Mouse (Mus musculus) heart, embryonic 14.5 days (tissue): ENCODE results near the gene Adipor2. TPM values are rescaled to one million over a fixed set of nuclear protein-coding genes. Genes with fewer than 3 reads are reported as not detected.

Experiments used
- ATAC-seq: fragments of 200-750 bp; cut with Nextera tagmentation; 2 replicates; pipeline ENCODE4 v1.8.0; 2017; ENCODE audit warnings: low read depth, moderate TSS enrichment; ENCODE audit not compliant: insufficient number of reproducible peaks, insufficient read depth, low FRiP score
- H3K27ac ChIP-seq, 2 experiments: fragments of 200-500 bp in 1 of 2; fragments of 300-500 bp in 1 of 2; sonication (generic) in 1 of 2; replicated peaks in 1 of 2; 2 replicates each; pipeline ENCODE4 v1.5.1; 2012 to 2014; ENCODE audit warnings: low read depth in 2 of 2, low read length in 2 of 2, control low read depth in 1 of 2, mild to moderate bottlenecking in 1 of 2, mixed read lengths in 1 of 2; ENCODE audit not compliant: control insufficient read depth in 1 of 2, insufficient read depth in 1 of 2
- H3K27me3 ChIP-seq: fragments of 300-500 bp; sonication (generic); 2 replicates; pipeline ENCODE4 v1.6.1; 2014; ENCODE audit warnings: mild to moderate bottlenecking, low read length, control low read depth; ENCODE audit not compliant: control insufficient read depth, insufficient read depth
- H3K36me3 ChIP-seq: fragments of 300-500 bp; sonication (generic); 2 replicates; pipeline ENCODE4 v1.6.1; 2014; ENCODE audit warnings: mild to moderate bottlenecking, control low read depth, low read length, mixed read lengths; ENCODE audit not compliant: control insufficient read depth, insufficient read depth
- H3K4me1 ChIP-seq, 2 experiments: fragments of 200-500 bp in 1 of 2; fragments of 300-500 bp in 1 of 2; sonication (generic) in 1 of 2; 2 replicates each; pipeline ENCODE4 v1.6.1; 2012 to 2014; ENCODE audit warnings: low read length in 2 of 2, control low read depth in 1 of 2, mixed read lengths in 1 of 2; ENCODE audit not compliant: control insufficient read depth in 2 of 2, insufficient read depth in 2 of 2
- H3K4me2 ChIP-seq: fragments of 300-500 bp; sonication (generic); 2 replicates; pipeline ENCODE4 v1.6.1; 2014; ENCODE audit warnings: mild to moderate bottlenecking, low read length
- H3K4me3 ChIP-seq, 2 experiments: fragments of 200-500 bp in 1 of 2; fragments of 300-500 bp in 1 of 2; sonication (generic) in 1 of 2; 2 replicates each; pipeline ENCODE4 v1.5.1; 2012 to 2014; ENCODE audit warnings: low read length in 2 of 2, mild to moderate bottlenecking in 2 of 2, control low read depth in 1 of 2, low read depth in 1 of 2, moderate library complexity in 1 of 2; ENCODE audit not compliant: control insufficient read depth in 1 of 2, insufficient read depth in 1 of 2
- H3K9ac ChIP-seq: fragments of 300-500 bp; sonication (generic); 2 replicates; pipeline ENCODE4 v1.6.1; 2014; ENCODE audit warnings: mild to moderate bottlenecking, low read length
- H3K9me3 ChIP-seq: fragments of 300-500 bp; sonication (generic); 2 replicates; pipeline ENCODE4 v1.6.1; 2016; ENCODE audit warnings: low read length, control low read depth; ENCODE audit not compliant: control insufficient read depth
- WGBS: fragments of 180-500 bp; shearing (Covaris S2); extraction: QIAGEN DNeasy Blood & Tissue Kit; methylation state at CpG from one replicate; pipeline ENCODE4 v1.1.7; 2014; 5-methylcytosine and 5-hydroxymethylcytosine counted together
- polyA plus RNA-seq: library from polyadenylated mRNA; unstranded; fragments of >200 nt; fragmentation: Nextera tagmentation; extraction: Ambion mirVana; gene quantifications from 2 replicates; pipeline ENCODE4 v1.2.1, GENCODE M21; 2014

Adipor2 gene
- polyA plus RNA-seq, 1 experiment from 2014 or later, result 27.1 TPM

DNA sequence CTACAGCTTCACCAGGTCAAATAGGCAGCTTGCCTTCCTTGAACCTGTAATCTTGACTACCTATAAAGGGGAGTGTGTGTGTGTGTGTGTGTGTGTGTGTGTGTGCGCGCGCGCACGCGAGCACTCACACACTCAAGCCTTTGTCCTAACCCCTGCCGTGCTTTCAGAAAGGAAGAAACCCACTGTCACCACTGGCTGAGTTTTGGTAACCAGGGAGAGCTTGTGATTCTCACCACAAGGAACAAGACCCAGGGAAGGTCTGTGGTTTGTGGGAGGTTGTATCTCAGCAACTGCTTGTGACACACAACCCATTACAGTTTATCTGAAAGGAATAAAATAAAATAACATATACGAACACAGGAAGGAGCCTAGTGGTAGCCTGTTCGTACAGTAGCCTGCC, 8.9 kb downstream of the Adipor2 start:
- Histone ChIP-seq H3K27me3 (no peaks in the 10 kb centered on the region), H3K4me3 (no peak overlapping the region), H3K9ac (no peak overlapping the region), H3K4me1 (peaks cover 4 to 12% of the 10 kb centered on the region in 2 experiments; a peak in 1 of 4 replicates), H3K36me3 (no peaks in the 10 kb centered on the region), H3K27ac (no peak overlapping the region), H3K4me2 (no peak overlapping the region), H3K9me3 (no peaks in the 10 kb centered on the region)
- 72% methylated on average over 9 of the region's 9 CpGs for WGBS
- ATAC-seq, result no peak

DNA sequence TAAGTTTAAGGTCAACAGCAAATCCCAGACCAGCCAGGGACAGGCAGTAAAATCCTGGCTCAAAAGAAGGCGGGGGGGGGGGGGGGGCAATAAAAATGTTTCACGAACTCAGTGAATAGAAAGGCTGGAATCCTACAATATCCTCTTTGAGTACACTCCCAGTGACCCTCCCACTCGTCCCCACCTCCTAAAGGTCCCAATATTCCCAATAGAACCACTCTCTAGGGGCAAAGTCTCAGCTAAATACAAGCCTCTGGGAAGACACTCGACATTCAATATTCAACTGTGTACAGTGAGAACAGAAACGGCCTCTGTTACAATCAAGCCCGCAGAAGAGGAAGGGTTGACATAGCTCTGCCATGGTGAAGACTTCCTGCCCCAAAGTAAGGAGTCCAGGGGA, 9.7 kb downstream of the Adipor2 start:
- Histone ChIP-seq H3K36me3 (no peaks in the 10 kb centered on the region), H3K4me1 (peaks cover 4 to 12% of the 10 kb centered on the region in 2 experiments; a peak in 1 of 4 replicates), H3K9me3 (no peaks in the 10 kb centered on the region), H3K4me2 (no peak overlapping the region), H3K27me3 (no peaks in the 10 kb centered on the region), H3K4me3 (no peak overlapping the region), H3K27ac (no peak overlapping the region), H3K9ac (no peak overlapping the region)
- WGBS, result 70% methylated on average over 6 of the region's 6 CpGs
- ATAC-seq, result no peak

DNA sequence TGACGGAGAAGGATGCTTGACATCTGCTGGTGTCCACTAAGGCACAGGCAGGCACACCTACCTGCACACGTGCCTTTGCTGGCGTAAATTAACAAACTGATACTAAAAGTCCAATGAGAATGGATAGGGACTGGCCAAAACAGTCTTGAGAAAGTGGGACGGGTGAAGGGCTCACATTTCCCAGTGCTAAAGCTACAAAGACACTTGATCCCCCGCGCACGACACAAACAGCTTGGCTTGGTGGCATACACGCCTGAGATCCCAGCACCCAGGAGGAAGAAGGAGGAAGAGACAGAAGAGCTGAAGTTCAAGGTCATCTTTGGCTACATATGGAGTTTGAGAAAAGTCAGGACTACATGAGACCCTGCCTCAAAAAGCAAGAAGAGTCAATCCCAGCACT, 11.0 kb downstream of the Adipor2 start:
- H3K36me3 ChIP-seq, result no peaks in the 10 kb centered on the region
- peaks cover 4 to 12% of the 10 kb centered on the region in 2 experiments; a peak in 1 of 4 replicates for H3K4me1 ChIP-seq
- 86% methylated on average over 8 of the region's 8 CpGs for WGBS
- no peak overlapping the region for H3K4me3 ChIP-seq
- H3K4me2 ChIP-seq, result no peak overlapping the region
- H3K27me3 ChIP-seq, result no peaks in the 10 kb centered on the region
- no peaks in the 10 kb centered on the region for H3K9me3 ChIP-seq
- no peak overlapping the region for H3K27ac ChIP-seq
- no peak overlapping the region for H3K9ac ChIP-seq
- ATAC-seq, result no peak

DNA sequence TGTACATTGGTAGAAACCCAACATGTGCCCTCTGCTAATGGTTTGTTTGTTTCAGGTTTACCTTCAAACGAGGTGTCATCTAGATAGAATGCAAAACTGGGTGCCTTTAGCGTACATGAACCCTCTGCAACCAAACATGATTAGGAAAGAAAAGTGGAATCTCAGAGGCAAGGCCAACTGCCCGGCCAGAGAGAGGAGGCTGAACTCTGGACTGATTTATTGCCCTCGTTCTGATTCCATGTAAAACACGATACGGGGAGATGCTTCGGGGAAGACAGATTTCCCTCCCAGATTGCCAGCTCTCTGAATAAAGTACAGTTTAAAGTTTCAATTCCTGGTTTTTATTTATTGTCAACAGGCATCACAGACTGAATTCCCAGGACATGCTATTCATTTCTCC, 12.2 kb downstream of the Adipor2 start:
- WGBS, result 82% methylated on average over 7 of the region's 7 CpGs
- Histone ChIP-seq H3K4me2 (no peak overlapping the region), H3K4me1 (peaks cover 4 to 10% of the 10 kb centered on the region in 2 experiments; a peak in 1 of 4 replicates), H3K27ac (no peak overlapping the region), H3K9ac (no peak overlapping the region), H3K36me3 (no peaks in the 10 kb centered on the region), H3K9me3 (no peaks in the 10 kb centered on the region), H3K27me3 (no peaks in the 10 kb centered on the region), H3K4me3 (no peak overlapping the region)
- ATAC-seq, result no peak

DNA sequence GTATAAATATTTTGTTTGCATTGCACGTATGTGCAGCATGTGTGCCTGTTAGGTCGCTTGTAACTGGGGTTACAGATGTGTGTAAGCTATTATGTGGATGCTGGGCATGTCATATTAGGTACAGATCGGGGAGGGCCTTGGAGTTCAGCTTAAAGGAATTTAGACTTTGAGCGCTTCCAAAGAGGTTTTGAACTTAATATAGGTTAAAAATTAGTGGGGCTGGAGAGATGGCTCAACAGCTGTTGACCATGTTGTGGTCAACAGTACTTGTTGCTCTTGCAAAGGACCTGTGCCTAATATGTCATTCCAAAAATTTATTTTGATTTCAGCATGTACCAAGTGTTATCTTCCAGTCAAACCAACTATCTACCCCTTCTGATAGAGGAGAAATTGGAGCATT, 12.7 kb downstream of the Adipor2 start:
- Histone ChIP-seq H3K27me3 (no peaks in the 10 kb centered on the region), H3K4me3 (no peak overlapping the region), H3K9ac (no peak overlapping the region), H3K4me2 (no peak overlapping the region), H3K27ac (no peak overlapping the region), H3K9me3 (no peaks in the 10 kb centered on the region), H3K36me3 (no peaks in the 10 kb centered on the region), H3K4me1 (peaks cover under 1 to 8% of the 10 kb centered on the region in 2 experiments; a peak in 1 of 4 replicates)
- no peak for ATAC-seq
- 90% methylated on average over 4 of the region's 4 CpGs for WGBS

DNA sequence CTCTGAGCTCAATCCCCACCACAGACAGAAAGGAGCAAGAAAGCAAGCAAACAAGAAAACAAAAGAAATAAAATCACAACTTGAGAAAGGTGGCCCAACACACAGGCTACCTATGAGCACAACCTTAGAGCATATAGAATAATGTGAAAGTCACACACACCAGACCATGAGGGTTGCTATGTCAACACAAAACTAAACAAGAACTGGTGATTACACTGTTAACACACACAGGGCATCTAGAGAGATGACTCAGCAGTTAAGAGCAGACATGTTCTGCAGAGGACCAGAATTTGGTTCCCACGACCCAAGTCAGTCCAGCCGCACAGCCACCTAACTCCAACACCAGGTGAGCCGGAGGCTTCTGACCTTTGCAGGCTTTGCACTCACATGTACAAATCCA, 14.5 kb downstream of the Adipor2 start:
- H3K9ac ChIP-seq, result no peak overlapping the region
- H3K9me3 ChIP-seq, result no peaks in the 10 kb centered on the region
- H3K4me1 ChIP-seq, result no peaks in the 10 kb centered on the region
- H3K27ac ChIP-seq, result no peak overlapping the region
- H3K27me3 ChIP-seq, result no peaks in the 10 kb centered on the region
- no peak overlapping the region for H3K4me3 ChIP-seq
- WGBS, result 88% methylated on average over 3 of the region's 3 CpGs
- no peak overlapping the region for H3K4me2 ChIP-seq
- no peaks in the 10 kb centered on the region for H3K36me3 ChIP-seq
- ATAC-seq, result no peak

DNA sequence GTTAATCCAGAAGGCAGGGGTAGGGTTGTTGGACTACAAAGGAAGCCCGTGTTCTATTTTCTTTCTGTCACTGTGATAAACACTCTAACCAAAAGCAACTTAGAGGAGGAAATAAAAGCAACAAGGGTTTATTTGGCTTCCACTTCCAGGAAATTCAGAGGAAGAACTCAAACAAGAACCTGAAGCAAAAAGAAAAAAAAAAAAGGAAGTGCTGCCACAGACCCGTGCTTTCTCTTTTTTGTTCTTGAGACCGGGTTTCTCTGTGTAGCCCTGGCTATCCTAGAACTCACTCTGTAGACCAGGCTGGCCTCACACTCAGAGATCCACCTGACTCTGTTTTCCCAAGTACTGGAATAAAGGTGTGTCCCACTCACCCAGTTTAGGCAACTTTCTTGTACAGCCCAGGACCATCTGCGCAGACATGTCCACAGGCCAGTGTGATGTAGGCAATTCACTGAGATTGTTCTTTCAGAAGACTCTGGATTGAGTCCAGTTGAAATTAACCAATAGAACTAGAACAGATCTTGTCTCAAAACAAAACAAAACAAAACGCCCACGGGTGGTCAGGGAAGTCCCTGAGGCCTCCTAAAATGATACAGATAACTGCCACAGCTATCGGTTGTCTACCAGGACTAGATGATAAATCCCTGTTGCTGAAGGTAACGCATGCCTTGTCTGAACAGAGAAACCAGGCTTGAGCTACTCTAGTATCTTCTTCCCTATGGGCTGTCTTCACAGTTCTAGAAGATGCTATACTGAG, 15.8 kb downstream of the Adipor2 start:
- WGBS, result 78% methylated on average over 8 of the region's 8 CpGs
- H3K4me1 ChIP-seq, result no peaks in the 10 kb centered on the region
- no peak overlapping the region for H3K9ac ChIP-seq
- H3K27ac ChIP-seq, result no peak overlapping the region
- ATAC-seq, result no peak
- H3K4me2 ChIP-seq, result no peak overlapping the region
- no peaks in the 10 kb centered on the region for H3K9me3 ChIP-seq
- no peaks in the 10 kb centered on the region for H3K36me3 ChIP-seq
- H3K4me3 ChIP-seq, result no peak overlapping the region
- no peaks in the 10 kb centered on the region for H3K27me3 ChIP-seq

DNA sequence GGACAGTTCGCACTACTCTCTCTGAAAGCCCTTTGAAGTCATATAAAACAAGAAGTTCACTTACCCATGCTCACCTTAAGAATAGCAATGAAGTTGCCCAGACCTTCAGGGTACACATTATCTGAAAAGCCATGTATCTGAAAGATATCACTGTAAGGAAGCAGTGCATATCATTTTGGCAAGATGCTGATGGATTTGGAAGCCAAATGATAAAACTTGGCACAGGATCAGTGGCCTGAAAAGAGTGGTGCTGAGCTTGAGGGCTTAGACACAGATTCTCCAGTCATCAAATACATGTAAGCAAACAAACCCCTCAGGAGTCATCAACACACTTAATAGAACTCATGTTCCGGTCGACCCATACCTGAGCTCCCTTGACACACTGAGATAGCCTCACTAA, 16.9 kb downstream of the Adipor2 start:
- no peak overlapping the region for H3K4me2 ChIP-seq
- H3K27ac ChIP-seq, result no peak overlapping the region
- no peaks in the 10 kb centered on the region for H3K27me3 ChIP-seq
- H3K9me3 ChIP-seq, result no peaks in the 10 kb centered on the region
- H3K9ac ChIP-seq, result no peak overlapping the region
- no peak overlapping the region for H3K4me3 ChIP-seq
- no peak for ATAC-seq
- no peaks in the 10 kb centered on the region for H3K36me3 ChIP-seq
- peaks cover 2 to 6% of the 10 kb centered on the region in 2 experiments; a peak in 2 of 4 replicates for H3K4me1 ChIP-seq
- WGBS, result 74% methylated on average over 3 of the region's 3 CpGs
